Mouse (Mus musculus): ENCODE measurements around the gene E2f2. TPM values are rescaled to one million over a fixed set of nuclear protein-coding genes. Genes with fewer than 3 reads are reported as not detected.

The E2f2 gene
- polyA plus RNA-seq, 1 experiment from 2014 or later = 2.1 TPM

DNA sequence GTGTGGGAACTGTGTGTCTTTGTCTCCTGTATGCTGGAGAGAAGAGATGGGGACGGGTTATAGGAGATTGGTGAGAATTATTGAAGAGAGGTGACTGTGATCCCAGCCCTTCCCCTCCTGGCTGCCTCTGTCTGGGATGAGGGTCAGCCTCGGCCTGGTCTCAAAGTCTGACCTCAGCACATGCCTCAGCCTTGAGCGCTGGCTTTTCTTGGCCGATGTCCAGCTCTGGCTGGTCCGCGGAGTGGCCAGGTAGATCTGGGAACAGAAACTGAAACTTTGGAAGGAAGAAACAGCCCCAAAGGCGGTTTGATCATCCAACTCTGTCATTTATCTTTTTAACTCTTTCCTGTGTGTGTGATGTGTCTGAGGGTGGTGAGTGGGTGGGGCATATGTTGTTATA is 41.4 kb downstream of the E2f2 start:
- no peaks in the 10 kb centered on the region for H3K36me3 ChIP-seq
- no peak for ATAC-seq (ENCODE audit: low FRiP score)
- H3K4me1 ChIP-seq = peaks cover 17% of the 10 kb centered on the region
- no peak overlapping the region for H3K9ac ChIP-seq (replicated peaks)
- no peak overlapping the region for H3K4me2 ChIP-seq
- H3K4me3 ChIP-seq (replicated peaks) = no peak overlapping the region
- WGBS = 72% methylated on average over 7 of the region's 7 CpGs
- no peaks in the 10 kb centered on the region for H3K9me3 ChIP-seq (replicated peaks)
- no peaks in the 10 kb centered on the region for H3K27me3 ChIP-seq (replicated peaks)
- H3K27ac ChIP-seq (replicated peaks) = 0 out of 2 replicates have a peak overlapping the region, but pooled peaks have one; percentile 37

DNA sequence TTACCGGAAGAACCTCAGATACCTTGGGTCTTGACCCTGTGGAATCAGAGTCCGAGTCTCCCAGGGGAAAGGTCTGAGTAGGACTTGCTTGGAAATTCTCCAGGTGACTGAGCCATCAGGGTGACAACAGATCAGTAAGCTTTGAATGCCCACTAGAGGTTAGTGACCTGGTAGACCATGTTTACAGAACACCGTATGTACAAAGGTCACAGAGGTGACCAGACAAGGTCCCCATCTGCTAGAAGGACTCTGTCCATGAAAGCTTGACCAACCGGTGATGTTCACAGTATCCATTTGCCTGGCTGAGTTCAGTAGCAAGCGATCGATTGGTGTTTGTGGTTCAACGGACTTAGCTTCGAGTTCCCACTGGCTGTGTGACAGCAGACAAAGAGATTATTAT is 42.6 kb downstream of the E2f2 start:
- no peak overlapping the region for H3K4me3 ChIP-seq (replicated peaks)
- no peaks in the 10 kb centered on the region for H3K36me3 ChIP-seq
- ATAC-seq (ENCODE audit: low FRiP score) = no peak
- no peaks in the 10 kb centered on the region for H3K9me3 ChIP-seq (replicated peaks)
- no peak overlapping the region for H3K4me2 ChIP-seq
- no peak overlapping the region for H3K9ac ChIP-seq (replicated peaks)
- no peaks in the 10 kb centered on the region for H3K27me3 ChIP-seq (replicated peaks)
- 88% methylated on average over 8 of the region's 8 CpGs for whole genome bisulfite sequencing
- no peak overlapping the region for H3K27ac ChIP-seq (replicated peaks)
- peaks cover 27% of the 10 kb centered on the region for H3K4me1 ChIP-seq

DNA sequence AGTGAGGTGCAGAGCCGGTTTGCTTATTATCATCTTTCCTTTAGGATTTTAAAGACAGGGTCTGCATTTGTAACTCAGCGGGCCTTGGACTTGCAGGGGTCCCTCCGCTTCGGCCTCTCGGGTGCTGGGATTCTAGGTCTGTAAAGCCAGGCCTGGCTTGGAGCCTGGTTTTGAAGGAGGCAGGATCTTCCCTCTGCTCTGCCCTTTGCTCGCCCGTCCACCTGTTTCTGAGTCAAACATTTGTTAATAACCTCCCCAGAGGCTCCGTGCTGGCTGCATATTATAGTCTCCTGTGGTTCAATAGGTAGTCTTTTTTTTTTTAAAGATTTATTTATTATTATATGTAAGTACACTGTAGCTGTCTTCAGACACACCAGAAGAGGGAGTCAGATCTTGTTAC is 43.4 kb downstream of the E2f2 start:
- Histone ChIP-seq H3K4me3 (replicated peaks) (no peak overlapping the region), H3K4me1 (peaks cover 34% of the 10 kb centered on the region), H3K9me3 (replicated peaks) (no peaks in the 10 kb centered on the region), H3K4me2 (no peak overlapping the region), H3K9ac (replicated peaks) (no peak overlapping the region), H3K36me3 (no peaks in the 10 kb centered on the region), H3K27ac (replicated peaks) (no peak overlapping the region), H3K27me3 (replicated peaks) (0 out of 2 replicates have a peak, but pooled peaks cover 3% of the 10 kb centered on the region)
- WGBS = 88% methylated on average over 8 of the region's 8 CpGs
- no peak for ATAC-seq (ENCODE audit: low FRiP score)

DNA sequence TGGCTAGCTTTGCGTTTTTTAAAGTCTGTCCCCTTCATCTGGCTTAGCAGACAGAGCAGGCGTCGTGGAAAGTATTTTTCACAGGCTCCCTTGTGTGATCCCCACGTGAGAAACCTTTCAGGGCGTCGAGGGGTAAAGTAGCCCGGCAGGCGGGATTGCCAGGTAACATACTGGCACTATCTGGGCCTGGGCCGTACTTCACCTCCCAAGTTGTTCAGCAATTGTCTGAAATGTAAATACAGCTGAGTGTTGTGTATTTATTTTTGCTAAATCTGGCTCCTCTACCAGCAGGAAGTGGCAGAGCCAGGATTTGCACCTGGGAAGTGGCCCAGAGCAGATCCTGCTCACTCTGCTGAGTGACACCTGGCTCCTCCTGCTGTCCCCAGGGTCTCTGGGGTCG is 44.9 kb downstream of the E2f2 start:
- WGBS = 62% methylated on average over 10 of the region's 10 CpGs
- no peaks in the 10 kb centered on the region for H3K36me3 ChIP-seq
- no peak for ATAC-seq (ENCODE audit: low FRiP score)
- no peak overlapping the region for H3K9ac ChIP-seq (replicated peaks)
- 0 out of 2 replicates have a peak, but pooled peaks cover 3% of the 10 kb centered on the region for H3K27me3 ChIP-seq (replicated peaks)
- H3K27ac ChIP-seq (replicated peaks) = no peak overlapping the region; the same call in 1 of the 2 replicates
- H3K9me3 ChIP-seq (replicated peaks) = no peaks in the 10 kb centered on the region
- no peak overlapping the region for H3K4me3 ChIP-seq (replicated peaks)
- peaks cover 34% of the 10 kb centered on the region for H3K4me1 ChIP-seq
- no peak overlapping the region for H3K4me2 ChIP-seq

DNA sequence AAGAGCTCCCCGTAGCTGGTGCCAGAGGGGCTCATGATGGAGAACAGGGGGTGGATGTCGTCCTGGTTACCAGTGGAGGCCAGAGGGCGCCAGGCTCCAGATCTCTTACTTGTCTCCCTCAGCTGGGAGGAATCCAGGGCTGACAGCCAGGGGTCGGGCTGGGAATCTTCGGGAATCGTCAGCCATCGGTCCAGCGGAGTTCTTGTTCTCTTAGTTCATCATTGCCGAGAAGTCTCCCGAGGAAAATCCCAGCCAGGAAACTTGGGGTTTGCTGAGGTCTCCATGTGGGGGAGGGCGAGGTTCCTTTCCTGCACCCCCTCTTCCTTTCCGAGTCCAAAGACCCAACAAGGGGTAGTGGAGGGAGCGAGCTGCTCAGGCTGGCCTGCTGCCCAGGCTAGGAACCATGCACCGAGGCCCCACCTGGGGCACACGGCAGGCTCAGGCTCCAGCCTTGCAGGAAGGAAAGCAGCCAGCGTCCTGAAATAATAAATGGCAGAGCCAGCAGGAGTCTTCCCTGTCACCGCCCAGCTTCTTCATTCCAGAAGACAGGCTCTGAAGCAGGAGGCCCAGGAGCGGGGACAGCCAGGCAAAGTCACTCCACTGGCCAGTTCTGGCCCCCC is 46.5 kb downstream of the E2f2 start:
- Histone ChIP-seq H3K4me1 (peaks cover 34% of the 10 kb centered on the region), H3K9ac (replicated peaks) (peak overlapping the region; percentile 30; the same call in 1 of the 2 replicates), H3K36me3 (no peaks in the 10 kb centered on the region), H3K27ac (replicated peaks) (peak overlapping the region; percentile 80), H3K4me2 (peak overlapping the region; percentile 36), H3K9me3 (replicated peaks) (no peaks in the 10 kb centered on the region), H3K27me3 (replicated peaks) (0 out of 2 replicates have a peak, but pooled peaks cover 3% of the 10 kb centered on the region), H3K4me3 (replicated peaks) (0 out of 2 replicates have a peak overlapping the region, but pooled peaks have one; percentile 7)
- peak; percentile 70 for ATAC-seq (ENCODE audit: low FRiP score)
- 8% methylated on average over 18 of the region's 18 CpGs for WGBS

DNA sequence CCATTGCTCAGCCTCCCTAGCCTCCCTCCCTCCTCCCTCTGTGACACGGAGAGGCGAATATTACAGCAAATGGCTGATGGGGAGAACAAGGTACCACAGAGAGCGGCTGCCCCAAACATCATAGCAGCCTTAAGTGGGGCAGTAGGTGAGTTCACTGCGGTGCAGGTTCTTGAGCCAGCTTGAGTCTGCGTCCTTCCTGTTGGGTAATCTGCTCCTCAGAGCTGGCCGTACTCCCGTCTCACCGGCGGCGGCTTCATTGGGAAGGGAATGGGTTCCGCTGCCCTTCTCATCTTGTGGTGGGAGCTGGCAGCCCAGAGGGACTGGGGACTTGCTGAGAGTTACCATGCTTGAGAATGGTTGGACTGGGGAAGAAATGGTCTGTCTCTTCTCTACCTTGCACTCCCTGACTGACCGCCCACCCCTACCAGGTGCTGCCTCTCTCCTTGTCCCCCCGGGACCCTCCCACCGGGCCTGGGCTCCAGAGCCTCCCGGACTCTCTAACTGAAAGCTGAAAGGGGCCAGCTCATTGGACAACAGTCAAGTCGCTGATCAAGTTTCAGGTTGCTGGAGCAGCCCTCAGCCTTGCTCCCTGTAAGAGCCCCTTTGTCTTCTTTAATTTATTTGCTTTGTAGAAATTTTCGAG is 48.1 kb downstream of the E2f2 start:
- H3K36me3 ChIP-seq = no peaks in the 10 kb centered on the region
- ATAC-seq (ENCODE audit: low FRiP score) = no peak
- no peaks in the 10 kb centered on the region for H3K9me3 ChIP-seq (replicated peaks)
- H3K4me1 ChIP-seq = peaks cover 42% of the 10 kb centered on the region
- no peak overlapping the region for H3K9ac ChIP-seq (replicated peaks)
- H3K27me3 ChIP-seq (replicated peaks) = 0 out of 2 replicates have a peak, but pooled peaks cover 3% of the 10 kb centered on the region
- whole genome bisulfite sequencing = 17% methylated on average over 17 of the region's 17 CpGs
- no peak overlapping the region for H3K4me3 ChIP-seq (replicated peaks)
- H3K4me2 ChIP-seq = peak overlapping the region; percentile 15; the same call in 1 of the 2 replicates
- H3K27ac ChIP-seq (replicated peaks) = 0 out of 2 replicates have a peak overlapping the region, but pooled peaks have one; percentile 33

DNA sequence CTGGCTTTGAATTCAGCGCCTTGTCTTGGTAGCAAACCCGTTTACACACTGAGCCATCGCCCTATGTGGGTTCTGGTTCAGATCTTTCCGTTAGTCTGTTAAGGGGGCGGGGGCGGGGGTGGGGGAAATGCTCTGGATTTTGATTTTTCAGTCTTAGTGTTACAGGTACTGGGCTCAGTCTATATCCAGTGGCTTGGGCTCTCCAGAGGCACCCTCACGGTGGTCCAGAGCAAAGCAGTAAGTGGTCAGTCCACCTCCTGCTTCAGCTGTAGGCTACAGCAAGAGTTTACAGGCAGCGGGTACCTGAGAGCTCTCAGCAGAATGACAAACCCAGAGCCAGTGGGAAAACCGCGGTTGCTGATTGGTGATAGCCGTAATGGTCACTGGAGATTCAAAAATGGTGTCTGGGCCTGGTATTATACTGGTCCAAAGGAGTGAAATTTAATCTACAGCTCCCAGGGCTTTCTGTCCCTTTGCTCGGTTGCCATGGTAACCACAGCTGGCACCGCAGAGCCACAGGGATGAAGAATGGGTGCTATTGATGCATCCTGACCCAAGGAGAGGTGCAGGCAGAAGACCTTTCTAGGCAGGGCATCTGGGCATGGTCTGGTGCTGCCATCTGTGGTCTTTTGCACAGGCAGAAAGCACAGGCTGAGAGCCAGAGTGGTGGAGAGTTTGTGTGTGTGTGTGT is 51.5 kb downstream of the E2f2 start:
- Histone ChIP-seq H3K9ac (replicated peaks) (no peak overlapping the region), H3K27ac (replicated peaks) (peak overlapping the region; percentile 66), H3K4me3 (replicated peaks) (no peak overlapping the region), H3K27me3 (replicated peaks) (0 out of 2 replicates have a peak, but pooled peaks cover 3% of the 10 kb centered on the region), H3K4me1 (peaks cover 31% of the 10 kb centered on the region), H3K4me2 (no peak overlapping the region; the same call in 1 of the 2 replicates), H3K36me3 (no peaks in the 10 kb centered on the region), H3K9me3 (replicated peaks) (no peaks in the 10 kb centered on the region)
- 54% methylated on average over 13 of the region's 13 CpGs for WGBS
- ATAC-seq (ENCODE audit: low FRiP score) = 0 out of 2 replicates have a peak, but pooled peaks have one; percentile 43

DNA sequence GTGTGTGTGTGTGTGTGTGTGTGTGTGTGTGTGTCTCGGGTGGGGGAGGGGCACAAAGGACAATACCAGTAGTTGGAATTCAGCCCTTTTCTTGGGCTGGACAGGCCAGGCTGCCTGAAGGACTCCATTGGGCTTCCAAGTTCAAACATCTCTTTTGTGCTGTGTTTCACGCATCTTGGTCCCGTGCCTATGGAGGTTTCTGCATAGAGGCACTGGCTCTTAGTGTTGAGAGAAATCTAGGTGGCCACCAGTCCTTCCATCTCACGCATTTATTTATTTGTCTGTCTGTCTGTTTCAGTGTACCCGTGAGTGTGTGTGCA is 52.0 kb downstream of the E2f2 start:
- Histone ChIP-seq H3K9ac (replicated peaks) (no peak overlapping the region), H3K27me3 (replicated peaks) (0 out of 2 replicates have a peak, but pooled peaks cover 3% of the 10 kb centered on the region), H3K4me3 (replicated peaks) (no peak overlapping the region), H3K27ac (replicated peaks) (peak overlapping the region; percentile 66), H3K4me1 (peaks cover 26% of the 10 kb centered on the region), H3K4me2 (no peak overlapping the region), H3K36me3 (no peaks in the 10 kb centered on the region), H3K9me3 (replicated peaks) (no peaks in the 10 kb centered on the region)
- 40% methylated on average over 4 of the region's 5 CpGs for WGBS
- ATAC-seq (ENCODE audit: low FRiP score) = 0 out of 2 replicates have a peak, but pooled peaks have one; percentile 25

DNA sequence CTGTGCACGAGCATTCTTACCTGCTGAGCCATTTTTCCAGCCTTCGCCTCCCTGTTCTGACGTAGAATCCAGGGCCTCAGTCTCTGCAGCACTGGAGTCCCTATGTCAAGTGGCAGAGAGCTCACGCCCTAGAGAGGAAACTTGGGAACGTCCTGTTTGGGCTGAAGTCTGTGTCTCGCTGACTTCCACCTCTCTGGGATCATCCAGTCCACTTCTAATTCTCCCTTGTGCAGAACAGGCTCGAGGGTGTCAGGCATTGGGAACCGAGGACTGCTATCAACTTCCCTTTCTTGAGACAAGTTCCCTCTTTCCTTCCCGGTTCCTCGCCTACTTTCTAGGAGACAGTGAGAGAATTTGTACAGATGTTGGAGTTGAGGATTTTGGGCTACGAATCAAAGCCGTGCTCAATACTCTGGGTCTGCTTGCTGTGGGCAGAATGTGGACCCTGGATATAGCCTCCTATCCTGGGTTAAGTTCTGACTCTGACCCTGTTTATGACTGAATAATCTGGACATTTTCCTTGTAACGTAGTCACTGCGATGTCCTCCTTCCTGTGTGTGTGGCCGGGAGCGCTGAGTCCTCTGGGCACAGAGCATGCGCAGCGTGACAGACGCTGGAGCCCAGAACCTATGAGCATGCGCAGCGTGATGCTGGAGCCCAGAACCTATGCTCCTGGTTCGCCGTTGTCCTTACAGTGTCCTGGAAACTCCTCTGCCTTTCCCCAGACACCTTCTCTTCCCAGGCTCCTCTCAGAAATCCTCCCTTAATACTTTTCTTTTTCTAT is 52.7 kb downstream of the E2f2 start:
- 0 out of 2 replicates have a peak, but pooled peaks cover 3% of the 10 kb centered on the region for H3K27me3 ChIP-seq (replicated peaks)
- H3K4me1 ChIP-seq = peaks cover 22% of the 10 kb centered on the region
- H3K36me3 ChIP-seq = no peaks in the 10 kb centered on the region
- no peak overlapping the region for H3K9ac ChIP-seq (replicated peaks)
- ATAC-seq (ENCODE audit: low FRiP score) = no peak
- no peak overlapping the region for H3K4me3 ChIP-seq (replicated peaks)
- WGBS = 83% methylated on average over 23 of the region's 23 CpGs
- H3K4me2 ChIP-seq = no peak overlapping the region
- peak overlapping the region; percentile 66 for H3K27ac ChIP-seq (replicated peaks)
- no peaks in the 10 kb centered on the region for H3K9me3 ChIP-seq (replicated peaks)

DNA sequence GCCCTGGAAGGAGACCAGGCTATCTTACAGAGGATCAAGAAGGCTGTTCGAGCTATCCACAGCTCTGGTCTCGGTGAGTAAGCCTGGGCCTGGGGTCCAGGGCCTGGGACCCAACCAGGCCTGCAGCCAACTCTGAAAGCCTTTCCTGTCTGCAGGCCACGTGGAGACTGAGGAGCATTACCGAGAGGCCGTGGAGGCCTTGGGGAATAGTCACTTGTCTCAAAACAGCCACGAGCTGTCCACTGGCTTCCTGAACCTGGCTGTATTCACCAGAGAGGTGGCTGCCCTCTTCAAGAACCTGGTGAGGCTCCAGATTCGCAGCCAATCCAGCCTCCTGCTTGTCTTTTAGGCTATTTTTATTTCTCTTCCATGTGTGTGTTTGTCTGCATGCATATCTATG is 55.2 kb downstream of the E2f2 start:
- 81% methylated on average over 7 of the region's 7 CpGs for WGBS
- H3K27me3 ChIP-seq (replicated peaks) = no peaks in the 10 kb centered on the region
- H3K4me2 ChIP-seq = no peak overlapping the region
- no peak overlapping the region for H3K4me3 ChIP-seq (replicated peaks)
- H3K9ac ChIP-seq (replicated peaks) = no peak overlapping the region
- H3K4me1 ChIP-seq = peaks cover 15% of the 10 kb centered on the region
- H3K36me3 ChIP-seq = no peaks in the 10 kb centered on the region
- H3K9me3 ChIP-seq (replicated peaks) = no peaks in the 10 kb centered on the region
- ATAC-seq (ENCODE audit: low FRiP score) = no peak
- H3K27ac ChIP-seq (replicated peaks) = no peak overlapping the region

DNA sequence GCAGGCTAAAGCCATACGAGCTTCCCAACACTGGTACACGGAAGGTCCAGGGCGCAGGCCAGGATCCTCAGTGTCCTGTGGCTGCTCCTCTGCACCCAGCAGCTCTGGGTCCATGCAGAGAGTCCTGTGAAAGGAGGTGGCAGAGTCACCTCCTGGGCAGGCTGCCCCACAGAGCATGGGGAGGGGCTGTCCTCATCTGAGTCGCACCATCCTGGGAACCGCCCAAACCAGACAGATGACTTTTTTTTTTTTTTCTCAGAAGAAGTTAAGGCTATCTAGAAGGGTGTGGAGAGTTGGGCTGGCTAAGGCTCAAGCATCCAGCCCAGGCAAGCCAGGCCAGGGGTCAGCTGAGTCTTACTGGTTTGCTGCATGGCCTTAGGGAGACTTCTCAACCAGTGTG is 56.4 kb downstream of the E2f2 start:
- Histone ChIP-seq H3K9me3 (replicated peaks) (no peaks in the 10 kb centered on the region), H3K9ac (replicated peaks) (no peak overlapping the region), H3K4me3 (replicated peaks) (no peak overlapping the region), H3K4me2 (no peak overlapping the region), H3K27me3 (replicated peaks) (no peaks in the 10 kb centered on the region), H3K36me3 (no peaks in the 10 kb centered on the region), H3K4me1 (peaks cover 10% of the 10 kb centered on the region), H3K27ac (replicated peaks) (no peak overlapping the region)
- no peak for ATAC-seq (ENCODE audit: low FRiP score)
- WGBS = 88% methylated on average over 5 of the region's 5 CpGs
